Mouse (Mus musculus) left cerebral cortex, postnatal 25 days (tissue): ENCODE results near the gene Zfr2. TPM values are rescaled to one million over a fixed set of nuclear protein-coding genes. Genes with fewer than 3 reads are reported as not detected.
A peak's percentile ranks its signal among the peaks of the same experiment; 100 is the strongest.

ENCODE experiments used
- DNase-seq, 2 experiments: peaks; one replicate each; pipeline ENCODE4 v3.0.0; 2022; ENCODE audit warnings: low spot score in 2 of 2, mixed read lengths in 1 of 2
- intact Hi-C: fragments of 180-260 bp; cut with DNase I; formaldehyde crosslinking; loops from one replicate; pipeline ENCODE4 v1.15.1; 2025
- total RNA-seq, 2 experiments: library from RNA; stranded (reverse); gene quantifications; 2 replicates each; pipeline ENCODE4 v1.2.3; 2021

Zfr2 gene
- total RNA-seq, 2 experiments from 2014 or later, result 57.2 to 63.1 TPM

GRCm38 (mm10) chr10:81273842-81274241, 40.9 kb downstream of the Zfr2 start:
- no peak for DNase-seq
- intact Hi-C loops, result no loop called here

GRCm38 (mm10) chr10:81277676-81278075, 44.7 kb downstream of the Zfr2 start:
- intact Hi-C loops, result no loop called here
- no peak for DNase-seq

GRCm38 (mm10) chr10:81279496-81279895, 46.5 kb downstream of the Zfr2 start:
- DNase-seq, result no peak
- intact Hi-C loops, result no loop called here

- no peak for DNase-seq
- intact Hi-C loops, result no loop called here
These were observed 51.2 kb downstream of the Zfr2 start for GRCm38 (mm10) chr10:81284189-81284588.

- intact Hi-C loops, result loop anchor here (5.0 kb wide), 2 partner anchors 58 to 163 kb away; partner anchors contain the start of gene Gipc3
- no peak for DNase-seq
These were observed 51.8 kb downstream of the Zfr2 start for GRCm38 (mm10) chr10:81284719-81285118.

GRCm38 (mm10) chr10:81285694-81286450, 52.9 kb downstream of the Zfr2 start:
- intact Hi-C loops, result loop anchor here (5.0 kb wide), 2 partner anchors 56 to 161 kb away; partner anchors contain the start of gene Gipc3
- peak; percentile 72 to 80 for DNase-seq

- intact Hi-C loops, result loop anchor here (5.0 kb wide), 2 partner anchors 56 to 161 kb away; partner anchors contain the start of gene Gipc3
- no peak for DNase-seq
These were observed 53.6 kb downstream of the Zfr2 start for GRCm38 (mm10) chr10:81286586-81286985.

GRCm38 (mm10) chr10:81287513-81288157, 54.7 kb downstream of the Zfr2 start:
- intact Hi-C loops, result loop anchor here (5.0 kb wide), 2 partner anchors 55 to 160 kb away; partner anchors contain the start of gene Gipc3
- DNase-seq, result no peak

GRCm38 (mm10) chr10:81288601-81289000, 55.6 kb downstream of the Zfr2 start:
- DNase-seq, result no peak
- intact Hi-C loops, result loop anchor here (5.0 kb wide), 2 partner anchors 54 to 159 kb away; partner anchors contain the start of gene Gipc3

- intact Hi-C loops, result loop anchor here (5.0 kb wide), 2 partner anchors 53 to 158 kb away; partner anchors contain the start of gene Gipc3
- DNase-seq, result peak in 1 of 2 experiments; percentile 65
These were observed 56.3 kb downstream of the Zfr2 start for GRCm38 (mm10) chr10:81289278-81289677.

- intact Hi-C loops, result loop anchor here (2.0 to 5.0 kb wide), 3 partner anchors 52 to 157 kb away; partner anchors contain the start of genes Gipc3 and Hmg20b
- DNase-seq, result no peak
These were observed 56.9 kb downstream of the Zfr2 start for GRCm38 (mm10) chr10:81289811-81290210.

- DNase-seq, result no peak
- intact Hi-C loops, result loop anchor here (2.0 kb wide), 1 partner anchor 60 kb away; the partner anchor contains the start of gene Hmg20b
These were observed 57.9 kb downstream of the Zfr2 start for GRCm38 (mm10) chr10:81290698-81291460.

- DNase-seq, result no peak
- intact Hi-C loops, result loop anchor here (2.0 kb wide), 2 partner anchors 25 to 59 kb away; partner anchors contain the start of gene Hmg20b
These were observed 58.7 kb downstream of the Zfr2 start, which contains the start of gene Tjp3 for GRCm38 (mm10) chr10:81291511-81292104. Tjp3 (minus strand) TSS chr10:81291581.

- DNase-seq, result peak; percentile 99 to 100
- intact Hi-C loops, result loop anchor here (1.0 to 2.0 kb wide), 2 partner anchors 15 to 24 kb away; no protein-coding TSS in a partner anchor
These were observed 59.8 kb downstream of the Zfr2 start, which contains the start of gene Pip5k1c for GRCm38 (mm10) chr10:81292554-81293333. Pip5k1c (plus strand) TSS chr10:81292963.

- intact Hi-C loops, result loop anchor here (1.0 to 2.0 kb wide), 2 partner anchors 14 to 23 kb away; no protein-coding TSS in a partner anchor
- DNase-seq, result no peak
These were observed 60.5 kb downstream of the Zfr2 start for GRCm38 (mm10) chr10:81293334-81294030.

GRCm38 (mm10) chr10:81294442-81294841, 61.5 kb downstream of the Zfr2 start:
- no peak for DNase-seq
- intact Hi-C loops, result no loop called here

GRCm38 (mm10) chr10:81295185-81295584, 62.2 kb downstream of the Zfr2 start:
- intact Hi-C loops, result no loop called here
- peak in 1 of 2 experiments; percentile 88 for DNase-seq
